Mouse (Mus musculus) liver, embryonic 15.5 days (tissue): ENCODE results near the gene Tspan5. TPM values are rescaled to one million over a fixed set of nuclear protein-coding genes. Genes with fewer than 3 reads are reported as not detected.

Experiments
- ATAC-seq: fragments of 200-750 bp; cut with Nextera tagmentation; 2 replicates; pipeline ENCODE4 v1.8.0; 2017; ENCODE audit warnings: moderate number of reproducible peaks, mild to moderate bottlenecking, moderate library complexity; ENCODE audit not compliant: insufficient read depth
- H3K27ac ChIP-seq: fragments of 300-500 bp; sonication (generic); replicated peaks from 2 replicates; pipeline ENCODE4 v1.5.1; 2015; ENCODE audit warnings: mild to moderate bottlenecking, inconsistent platforms
- H3K27me3 ChIP-seq: fragments of 300-500 bp; sonication (generic); 2 replicates; pipeline ENCODE4 v1.6.1; 2015; ENCODE audit warnings: mild to moderate bottlenecking, inconsistent platforms
- H3K36me3 ChIP-seq: fragments of 300-500 bp; sonication (generic); replicated peaks from 2 replicates; pipeline ENCODE4 v1.6.1; 2015; ENCODE audit warnings: moderate library complexity, mild to moderate bottlenecking, inconsistent platforms
- H3K4me1 ChIP-seq: fragments of 300-500 bp; sonication (generic); replicated peaks from 2 replicates; pipeline ENCODE4 v1.6.1; 2015; ENCODE audit warnings: inconsistent platforms
- H3K4me2 ChIP-seq: fragments of 300-500 bp; sonication (generic); 2 replicates; pipeline ENCODE4 v1.6.1; 2015; ENCODE audit warnings: moderate library complexity, mild to moderate bottlenecking, inconsistent platforms
- H3K4me3 ChIP-seq: fragments of 300-500 bp; sonication (generic); replicated peaks from 2 replicates; pipeline ENCODE4 v1.5.1; 2015; ENCODE audit warnings: mild to moderate bottlenecking, inconsistent platforms
- H3K9ac ChIP-seq: fragments of 300-500 bp; sonication (generic); 2 replicates; pipeline ENCODE4 v1.6.1; 2015; ENCODE audit warnings: moderate library complexity, mild to moderate bottlenecking, inconsistent platforms
- H3K9me3 ChIP-seq: fragments of 300-500 bp; sonication (generic); replicated peaks from 2 replicates; pipeline ENCODE4 v1.6.1; 2016; ENCODE audit warnings: inconsistent platforms
- WGBS: fragments of 180-500 bp; shearing (Covaris S2); methylation state at CpG from one replicate; pipeline ENCODE4 v1.1.7; 2015; ENCODE audit warnings: mixed read lengths; ENCODE audit not compliant: insufficient replicate concordance; 5-methylcytosine and 5-hydroxymethylcytosine counted together
- polyA plus RNA-seq: library from polyadenylated mRNA; unstranded; fragments of >200 nt; fragmentation: Nextera tagmentation; extraction: Ambion mirVana; gene quantifications from 2 replicates; pipeline ENCODE4 v1.2.1, GENCODE M21; 2015

Gene Tspan5
- polyA plus RNA-seq, 1 experiment from 2014 or later: 3.4 TPM

GRCm38 (mm10) chr3:138916591-138916990, 174.6 kb downstream of the Tspan5 start:
- Histone ChIP-seq H3K27ac (no peak overlapping the region), H3K4me2 (no peak overlapping the region), H3K4me3 (no peak overlapping the region), H3K9me3 (no peaks in the 10 kb centered on the region), H3K4me1 (no peaks in the 10 kb centered on the region), H3K36me3 (no peaks in the 10 kb centered on the region), H3K27me3 (no peaks in the 10 kb centered on the region), H3K9ac (no peak overlapping the region)
- ATAC-seq: no peak
- 67% methylated on average over 4 of the region's 4 CpGs for WGBS

- ATAC-seq: no peak
- WGBS: 59% methylated on average over 4 of the region's 4 CpGs
- Histone ChIP-seq H3K9me3 (no peaks in the 10 kb centered on the region), H3K9ac (no peak overlapping the region), H3K27me3 (no peaks in the 10 kb centered on the region), H3K4me3 (no peak overlapping the region), H3K4me1 (no peaks in the 10 kb centered on the region), H3K4me2 (no peak overlapping the region), H3K27ac (no peak overlapping the region), H3K36me3 (no peaks in the 10 kb centered on the region)
Measured at GRCm38 (mm10) chr3:138917016-138917415, 175.0 kb downstream of the Tspan5 start.

GRCm38 (mm10) chr3:138918241-138918640, 176.2 kb downstream of the Tspan5 start:
- H3K9me3 ChIP-seq: no peaks in the 10 kb centered on the region
- WGBS: 74% methylated on average over 4 of the region's 4 CpGs
- no peaks in the 10 kb centered on the region for H3K4me1 ChIP-seq
- no peaks in the 10 kb centered on the region for H3K36me3 ChIP-seq
- no peak overlapping the region for H3K4me3 ChIP-seq
- no peak overlapping the region for H3K4me2 ChIP-seq
- ATAC-seq: no peak
- H3K27ac ChIP-seq: no peak overlapping the region
- no peaks in the 10 kb centered on the region for H3K27me3 ChIP-seq
- no peak overlapping the region for H3K9ac ChIP-seq

GRCm38 (mm10) chr3:138926161-138926560, 184.2 kb downstream of the Tspan5 start:
- WGBS: 79% methylated on average over 8 of the region's 8 CpGs
- Histone ChIP-seq H3K4me3 (no peak overlapping the region), H3K4me2 (no peak overlapping the region), H3K9me3 (no peaks in the 10 kb centered on the region), H3K9ac (no peak overlapping the region), H3K27ac (no peak overlapping the region), H3K27me3 (no peaks in the 10 kb centered on the region), H3K36me3 (peaks cover 18% of the 10 kb centered on the region), H3K4me1 (no peaks in the 10 kb centered on the region)
- ATAC-seq: no peak

- Histone ChIP-seq H3K4me1 (no peaks in the 10 kb centered on the region), H3K4me2 (no peak overlapping the region), H3K4me3 (no peak overlapping the region), H3K9me3 (no peaks in the 10 kb centered on the region), H3K27me3 (no peaks in the 10 kb centered on the region), H3K9ac (no peak overlapping the region), H3K36me3 (peaks cover 18% of the 10 kb centered on the region), H3K27ac (no peak overlapping the region)
- WGBS: 78% methylated on average over 4 of the region's 4 CpGs
- ATAC-seq: no peak
Measured at GRCm38 (mm10) chr3:138927437-138927836, 185.4 kb downstream of the Tspan5 start.

- Histone ChIP-seq H3K9me3 (no peaks in the 10 kb centered on the region), H3K27me3 (no peaks in the 10 kb centered on the region), H3K4me2 (no peak overlapping the region), H3K36me3 (peaks cover 20% of the 10 kb centered on the region), H3K4me3 (no peak overlapping the region), H3K27ac (no peak overlapping the region), H3K9ac (no peak overlapping the region), H3K4me1 (no peaks in the 10 kb centered on the region)
- 76% methylated on average over 8 of the region's 8 CpGs for WGBS
- ATAC-seq: no peak
Measured at GRCm38 (mm10) chr3:138936780-138937179, 194.8 kb downstream of the Tspan5 start.

GRCm38 (mm10) chr3:138937241-138937640, 195.2 kb downstream of the Tspan5 start:
- Histone ChIP-seq H3K27ac (no peak overlapping the region), H3K27me3 (no peaks in the 10 kb centered on the region), H3K4me2 (no peak overlapping the region), H3K9me3 (no peaks in the 10 kb centered on the region), H3K4me1 (no peaks in the 10 kb centered on the region), H3K4me3 (no peak overlapping the region), H3K9ac (no peak overlapping the region), H3K36me3 (peaks cover 20% of the 10 kb centered on the region)
- no peak for ATAC-seq
- WGBS: 80% methylated on average over 10 of the region's 10 CpGs

- Histone ChIP-seq H3K9me3 (no peaks in the 10 kb centered on the region), H3K4me2 (no peak overlapping the region), H3K27ac (no peak overlapping the region), H3K36me3 (peaks cover 35% of the 10 kb centered on the region), H3K4me1 (no peaks in the 10 kb centered on the region), H3K27me3 (no peaks in the 10 kb centered on the region), H3K4me3 (no peak overlapping the region), H3K9ac (no peak overlapping the region)
- ATAC-seq: no peak
- WGBS: 80% methylated on average over 9 of the region's 9 CpGs
Measured at GRCm38 (mm10) chr3:138941604-138942003, 199.6 kb downstream of the Tspan5 start.

GRCm38 (mm10) chr3:138945516-138945915, 203.5 kb downstream of the Tspan5 start:
- WGBS: 76% methylated on average over 3 of the region's 3 CpGs

GRCm38 (mm10) chr3:138949081-138949480, 207.1 kb downstream of the Tspan5 start:
- ATAC-seq: no peak
- Histone ChIP-seq H3K27me3 (no peaks in the 10 kb centered on the region), H3K4me3 (no peak overlapping the region), H3K36me3 (peaks cover 21% of the 10 kb centered on the region), H3K9me3 (no peaks in the 10 kb centered on the region), H3K4me1 (no peaks in the 10 kb centered on the region), H3K9ac (no peak overlapping the region), H3K27ac (no peak overlapping the region), H3K4me2 (no peak overlapping the region)
- WGBS: 81% methylated on average over 9 of the region's 9 CpGs

More at GRCm38 (mm10) chr3:138945516-138945915, 203.5 kb downstream of the Tspan5 start:
- H3K9me3 ChIP-seq: no peaks in the 10 kb centered on the region
- no peaks in the 10 kb centered on the region for H3K27me3 ChIP-seq
- H3K36me3 ChIP-seq: peaks cover 18% of the 10 kb centered on the region
- no peak overlapping the region for H3K9ac ChIP-seq
- no peaks in the 10 kb centered on the region for H3K4me1 ChIP-seq
- H3K27ac ChIP-seq: no peak overlapping the region
- no peak for ATAC-seq
- no peak overlapping the region for H3K4me2 ChIP-seq
- no peak overlapping the region for H3K4me3 ChIP-seq

GRCm38 (mm10) chr3:138955220-138955619, 213.2 kb downstream of the Tspan5 start:
- no peaks in the 10 kb centered on the region for H3K27me3 ChIP-seq
- H3K4me2 ChIP-seq: no peak overlapping the region
- no peak for ATAC-seq
- WGBS: 73% methylated on average over 7 of the region's 7 CpGs
- no peak overlapping the region for H3K27ac ChIP-seq
- H3K9ac ChIP-seq: no peak overlapping the region
- H3K4me3 ChIP-seq: no peak overlapping the region
- no peaks in the 10 kb centered on the region for H3K9me3 ChIP-seq
- peaks cover 30% of the 10 kb centered on the region for H3K36me3 ChIP-seq
- no peaks in the 10 kb centered on the region for H3K4me1 ChIP-seq
